Mouse (Mus musculus): Measurements from ENCODE around the gene Pnpla1. TPM values are rescaled to one million over a fixed set of nuclear protein-coding genes. Genes with fewer than 3 reads are reported as not detected.

The Pnpla1 gene
- polyA plus RNA-seq (2012; rRNA removed; ENCODE audit: low replicate concordance): 0.72 and 0.78 TPM in 2 replicates

GRCm38 (mm10) chr17:28858205-28858604 lies at the start of gene Pnpla1:
Gene Pnpla1, plus strand, starts transcription at chr17:28858411.

GRCm38 (mm10) chr17:28915060-28915628 lies 56.9 kb downstream of the Pnpla1 start, which contains the start of gene 4930539E08Rik:
Gene 4930539E08Rik, minus strand, starts transcription at chr17:28915324.

Other genes with a start within 250 kb of the Pnpla1 start
- 16.8 and 17.1 TPM in 2 replicates for gene Srpk1, start 235.7 kb upstream of the Pnpla1 start, polyA plus RNA-seq (2012; rRNA removed; ENCODE audit: low replicate concordance)
- 0.18 TPM in 1 of 2 replicates, not detected in the other for gene Slc26a8, start 168.2 kb upstream of the Pnpla1 start, polyA plus RNA-seq (2012; rRNA removed; ENCODE audit: low replicate concordance)
- gene Mapk14, start 167.1 kb upstream of the Pnpla1 start, polyA plus RNA-seq (2012; rRNA removed; ENCODE audit: low replicate concordance): 28.6 and 34.8 TPM in 2 replicates
- gene AC170998.1, start 132.3 kb upstream of the Pnpla1 start, polyA plus RNA-seq (2012; rRNA removed; ENCODE audit: low replicate concordance): 0.18 and 0.27 TPM in 2 replicates
- gene Mapk13, start 89.1 kb upstream of the Pnpla1 start, polyA plus RNA-seq (2012; rRNA removed; ENCODE audit: low replicate concordance): 186 and 308 TPM in 2 replicates
- 70.1 and 79.9 TPM in 2 replicates for gene Brpf3, start 57.3 kb upstream of the Pnpla1 start, polyA plus RNA-seq (2012; rRNA removed; ENCODE audit: low replicate concordance)
- 15.7 and 38.2 TPM in 2 replicates for gene 4930539E08Rik, start 56.9 kb downstream of the Pnpla1 start, polyA plus RNA-seq (2012; rRNA removed; ENCODE audit: low replicate concordance)
- not detected in 2 replicates for gene Pxt1, start 85.4 kb downstream of the Pnpla1 start, polyA plus RNA-seq (2012; rRNA removed; ENCODE audit: low replicate concordance)
- 9.8 and 23.4 TPM in 2 replicates for gene Kctd20, start 93.5 kb downstream of the Pnpla1 start, polyA plus RNA-seq (2012; rRNA removed; ENCODE audit: low replicate concordance)
- 144 and 172 TPM in 2 replicates for gene Stk38, start 149.6 kb downstream of the Pnpla1 start, polyA plus RNA-seq (2012; rRNA removed; ENCODE audit: low replicate concordance)
- 54.2 and 156 TPM in 2 replicates for gene Srsf3, start 174.2 kb downstream of the Pnpla1 start, polyA plus RNA-seq (2012; rRNA removed; ENCODE audit: low replicate concordance)
- gene Cdkn1a, start 232.6 kb downstream of the Pnpla1 start, polyA plus RNA-seq (2012; rRNA removed; ENCODE audit: low replicate concordance): 102 and 238 TPM in 2 replicates